Mouse (Mus musculus) intestine, embryonic 16.5 days (tissue): ENCODE measurements at regions not wholly inside any gene's neighbourhood (a gene's known extent, or its start where the extent isn't known, plus 50 kb on each side); places are given as distances from the start of the nearest gene placed in this dataset.
"Not testable (repeated sequence)": the region's sequence is repeated elsewhere in the genome, so short reads cannot be mapped to it uniquely, and the experiment has no call there.

Experiments used
- ATAC-seq: fragments of 200-750 bp; cut with Nextera tagmentation; 2 replicates; pipeline ENCODE4 v1.8.0; 2017; ENCODE audit warnings: moderate TSS enrichment, moderate library complexity
- H3K27ac ChIP-seq: fragments of 300-500 bp; sonication (generic); 2 replicates; pipeline ENCODE4 v1.5.1; 2014; ENCODE audit warnings: mild to moderate bottlenecking, low read length
- H3K27me3 ChIP-seq: fragments of 300-500 bp; sonication (generic); replicated peaks from 2 replicates; pipeline ENCODE4 v1.6.1; 2014; ENCODE audit warnings: low read length, control low read depth, mixed read lengths; ENCODE audit not compliant: control insufficient read depth, insufficient read depth
- H3K36me3 ChIP-seq: fragments of 300-500 bp; sonication (generic); 2 replicates; pipeline ENCODE4 v1.6.1; 2014; ENCODE audit warnings: low read length, control low read depth; ENCODE audit not compliant: control insufficient read depth, insufficient read depth
- H3K4me1 ChIP-seq: fragments of 300-500 bp; sonication (generic); 2 replicates; pipeline ENCODE4 v1.6.1; 2014; ENCODE audit warnings: low read length, control low read depth, mixed read lengths; ENCODE audit not compliant: control insufficient read depth, insufficient read depth
- H3K4me2 ChIP-seq: fragments of 300-500 bp; sonication (generic); 2 replicates; pipeline ENCODE4 v1.6.1; 2014; ENCODE audit warnings: low read depth, low read length, control low read depth
- H3K4me3 ChIP-seq: fragments of 300-500 bp; sonication (generic); 2 replicates; pipeline ENCODE4 v1.5.1; 2014; ENCODE audit warnings: mild to moderate bottlenecking, low read length
- H3K9ac ChIP-seq: fragments of 300-500 bp; sonication (generic); 2 replicates; pipeline ENCODE4 v1.6.1; 2014; ENCODE audit warnings: low read depth, low read length
- H3K9me3 ChIP-seq: fragments of 300-500 bp; sonication (generic); 2 replicates; pipeline ENCODE4 v1.6.1; 2016; ENCODE audit warnings: low read length, control low read depth; ENCODE audit not compliant: control insufficient read depth
- WGBS: fragments of 180-500 bp; shearing (Covaris S2); extraction: QIAGEN DNeasy Blood & Tissue Kit; methylation state at CpG from one replicate; pipeline ENCODE4 v1.1.7; 2014; 5-methylcytosine and 5-hydroxymethylcytosine counted together

GRCm38 (mm10) chr11:93660379-93660778, 225.2 kb downstream of the Utp18 start:
- Histone ChIP-seq H3K4me3 (no peak overlapping the region), H3K9ac (no peak overlapping the region), H3K27me3 (no peaks in the 10 kb centered on the region), H3K27ac (no peak overlapping the region), H3K9me3 (no peaks in the 10 kb centered on the region), H3K36me3 (no peaks in the 10 kb centered on the region), H3K4me2 (no peak overlapping the region), H3K4me1 (no peaks in the 10 kb centered on the region)
- no peak for ATAC-seq
- 86% methylated on average over 7 of the region's 7 CpGs for WGBS

- Histone ChIP-seq H3K9ac (no peak overlapping the region), H3K4me2 (no peak overlapping the region), H3K27ac (no peak overlapping the region), H3K4me1 (no peaks in the 10 kb centered on the region), H3K4me3 (no peak overlapping the region), H3K36me3 (no peaks in the 10 kb centered on the region), H3K9me3 (no peaks in the 10 kb centered on the region), H3K27me3 (no peaks in the 10 kb centered on the region)
- ATAC-seq: no peak
- WGBS: 70% methylated on average over 8 of the region's 8 CpGs
Observed at GRCm38 (mm10) chr11:93658719-93659118, 226.8 kb downstream of the Utp18 start.

GRCm38 (mm10) chr11:93655602-93656239, 229.8 kb downstream of the Utp18 start:
- Histone ChIP-seq H3K4me2 (no peak overlapping the region), H3K27me3 (no peaks in the 10 kb centered on the region), H3K9me3 (no peaks in the 10 kb centered on the region), H3K4me1 (no peaks in the 10 kb centered on the region), H3K9ac (no peak overlapping the region), H3K36me3 (no peaks in the 10 kb centered on the region), H3K27ac (no peak overlapping the region), H3K4me3 (no peak overlapping the region)
- 89% methylated on average over 9 of the region's 9 CpGs for WGBS
- no peak for ATAC-seq

GRCm38 (mm10) chr11:93653401-93653800, 232.2 kb downstream of the Utp18 start:
- no peak overlapping the region for H3K27ac ChIP-seq
- WGBS: 66% methylated on average over 3 of the region's 3 CpGs
- H3K27me3 ChIP-seq: no peaks in the 10 kb centered on the region
- ATAC-seq: no peak
- no peaks in the 10 kb centered on the region for H3K4me1 ChIP-seq
- no peak overlapping the region for H3K9ac ChIP-seq
- no peak overlapping the region for H3K4me3 ChIP-seq
- no peaks in the 10 kb centered on the region for H3K9me3 ChIP-seq
- H3K4me2 ChIP-seq: no peak overlapping the region
- H3K36me3 ChIP-seq: no peaks in the 10 kb centered on the region

GRCm38 (mm10) chr11:93651966-93652365, 233.6 kb downstream of the Utp18 start:
- not testable (repeated sequence) for H3K9me3 ChIP-seq, H3K4me1 ChIP-seq, H3K27me3 ChIP-seq, ATAC-seq, H3K4me3 ChIP-seq, H3K36me3 ChIP-seq, H3K4me2 ChIP-seq, H3K27ac ChIP-seq, H3K9ac ChIP-seq
